In the genomic region with DNA sequence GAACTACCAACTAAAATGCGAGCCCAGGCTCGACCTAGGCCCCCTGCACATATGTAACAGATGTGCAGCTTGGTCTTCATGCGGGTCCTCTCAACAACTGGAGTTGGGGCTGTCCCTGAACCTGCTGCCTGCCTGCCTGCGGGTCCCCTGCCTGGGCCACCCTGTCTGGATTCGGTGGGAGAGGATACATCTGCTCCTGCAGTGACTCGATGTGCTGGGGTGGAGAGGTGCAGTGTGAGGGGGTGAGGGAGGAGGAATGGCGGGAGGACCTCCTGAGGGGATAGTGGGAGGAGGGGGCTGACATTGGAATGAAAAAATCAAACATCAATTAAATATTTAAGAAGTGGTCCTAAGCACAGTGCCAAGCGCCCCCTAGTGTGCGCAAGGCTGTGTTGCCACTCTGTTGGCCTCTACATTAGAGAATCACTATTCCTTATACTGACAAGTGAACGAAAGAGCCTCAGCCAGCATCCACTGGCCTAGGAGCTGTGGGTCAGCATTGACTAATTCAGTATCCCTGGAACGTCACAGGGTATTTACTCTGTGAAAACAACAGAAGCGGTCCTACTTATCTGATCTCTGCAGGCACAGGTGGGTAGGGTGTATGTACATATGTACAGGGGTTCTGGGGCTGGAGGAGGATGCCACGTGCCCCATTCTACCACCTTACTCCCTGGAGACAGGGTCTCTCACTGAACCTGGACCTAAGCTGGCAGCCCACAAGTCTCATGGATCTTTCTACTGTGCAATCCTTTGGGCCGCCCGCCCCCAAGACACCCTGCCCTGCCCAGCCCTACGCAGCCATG, we compare ENCODE assay signal across 10 mouse cellular contexts. TPM values are rescaled to one million over a fixed set of nuclear protein-coding genes. Genes with fewer than 3 reads are reported as not detected.
DNase-seq lines count a peak whose midpoint lies in the region; ATAC-seq and TF ChIP-seq lines count a peak whose summit lies in the region.
"Had no signal": no experiment of that assay in that cellular context is flagged by ENCODE, and none has a peak within 500 bp of the region (broad histone marks: within the 10 kb centered on the region; RNA-seq: fewer than 3 reads in every experiment).

No protein-coding gene starts in this region.

- H3K79me2 ChIP-seq in CH12.LX (replicated peaks; ENCODE audit: control insufficient read depth, extremely low read depth, insufficient read depth, poor library complexity, severe bottlenecking): no peaks in the 10 kb centered on the region

- 65% methylated on average over 16 of the region's 16 CpGs for WGBS in kidney, embryonic 16.5 days
- WGBS in hindbrain, embryonic 10.5 days: 63% methylated on average over 16 of the region's 16 CpGs
- WGBS in liver, postnatal 0 days (ENCODE audit: insufficient replicate concordance): 69% methylated on average over 16 of the region's 16 CpGs
- 70% methylated on average over 16 of the region's 16 CpGs for WGBS in small intestine, adult 2 months

- in situ Hi-C loops in CH12.LX (cut with MboI; ENCODE audit: low pct_ligation_motif_present, low pct_unique_long_range_greater_than_20kb, low sequenced_read_pairs): no loop called here

- H3K4me3 ChIP-seq in kidney, embryonic 16.5 days (ENCODE audit: low read length): no peak overlapping the region
- no peak overlapping the region for H3K4me3 ChIP-seq in CH12.LX (replicated peaks in 1 of 3; ENCODE audit: low read depth in 2 of 3, low read length in 2 of 3, poor library complexity in 1 of 3)
- no peak overlapping the region for H3K4me3 ChIP-seq in bone marrow macrophage, adult 2 months (ENCODE audit: insufficient read depth, low read length)
- H3K4me3 ChIP-seq in hindbrain, embryonic 10.5 days: no peak overlapping the region
- H3K4me3 ChIP-seq in liver, postnatal 0 days (ENCODE audit: low read depth, low read length): no peak overlapping the region
- H3K4me3 ChIP-seq in small intestine, adult 2 months (ENCODE audit: low read depth, low read length): no peak overlapping the region
- H3K4me3 ChIP-seq: liver, embryonic 15.5 days; stomach, embryonic 15.5 days had no signal

- no peak overlapping the region for H3K4me2 ChIP-seq in kidney, embryonic 16.5 days (replicated peaks; ENCODE audit: low read depth, low read length)
- no peak overlapping the region for H3K4me2 ChIP-seq in CH12.LX (ENCODE audit: insufficient read depth, low read depth, poor library complexity, severe bottlenecking)
- H3K4me2 ChIP-seq in liver, postnatal 0 days (ENCODE audit: low read depth, low read length): no peak overlapping the region
- H3K4me2 ChIP-seq: liver, embryonic 15.5 days; stomach, embryonic 15.5 days had no signal

- peaks cover 26% of the 10 kb centered on the region for H3K36me3 ChIP-seq in kidney, embryonic 16.5 days (ENCODE audit: insufficient read depth, low read length)
- H3K36me3 ChIP-seq in CH12.LX (replicated peaks in 1 of 2; ENCODE audit: control insufficient read depth in 1 of 2, insufficient read depth in 1 of 2, low read length in 1 of 2): peaks cover 14 to 58% of the 10 kb centered on the region in 2 experiments
- H3K36me3 ChIP-seq in hindbrain, embryonic 10.5 days: peaks cover 72% of the 10 kb centered on the region
- H3K36me3 ChIP-seq in liver, postnatal 0 days (replicated peaks; ENCODE audit: insufficient read depth, low read length): peaks cover 7% of the 10 kb centered on the region
- H3K36me3 ChIP-seq in small intestine, adult 2 months (ENCODE audit: control insufficient read depth, insufficient read depth, low read length): no peaks in the 10 kb centered on the region
- H3K36me3 ChIP-seq: liver, embryonic 15.5 days had no signal

- H3K27ac ChIP-seq in kidney, embryonic 16.5 days (ENCODE audit: low read length): no peak overlapping the region
- H3K27ac ChIP-seq in CH12.LX (ENCODE audit: insufficient read depth, low read depth): no peak overlapping the region
- no peak overlapping the region for H3K27ac ChIP-seq in bone marrow macrophage, adult 2 months (ENCODE audit: insufficient read depth, low read depth, low read length)
- no peak overlapping the region for H3K27ac ChIP-seq in hindbrain, embryonic 10.5 days
- no peak overlapping the region for H3K27ac ChIP-seq in liver, postnatal 0 days (ENCODE audit: low read depth)
- no peak overlapping the region for H3K27ac ChIP-seq in small intestine, adult 2 months (ENCODE audit: insufficient read depth, low read depth, low read length)
- H3K27ac ChIP-seq: liver, embryonic 15.5 days; stomach, embryonic 15.5 days had no signal

- DNase-seq in kidney, adult 11 months: peak; percentile 13
- DNase-seq in CH12.LX (ENCODE audit: extremely low read depth): no peak
- DNase-seq in hindbrain, embryonic 10.5 days (ENCODE audit: low spot score): peak; percentile 43
- peak; percentile 42 for DNase-seq in liver, postnatal 0 days
- no peak for DNase-seq in heart, adult 8-10 months (ENCODE audit: low spot score)

- no peak overlapping the region for H3K9ac ChIP-seq in kidney, embryonic 16.5 days (replicated peaks; ENCODE audit: low read length)
- H3K9ac ChIP-seq in CH12.LX (ENCODE audit: insufficient read depth, low read depth): no peak overlapping the region
- no peak overlapping the region for H3K9ac ChIP-seq in liver, postnatal 0 days (replicated peaks)
- H3K9ac ChIP-seq: liver, embryonic 15.5 days; stomach, embryonic 15.5 days had no signal

- no peaks in the 10 kb centered on the region for H3K4me1 ChIP-seq in kidney, embryonic 16.5 days (ENCODE audit: insufficient read depth, low read length)
- peaks cover 0 to 6% of the 10 kb centered on the region in 2 experiments; a peak in 2 of 4 replicates for H3K4me1 ChIP-seq in CH12.LX (ENCODE audit: control insufficient read depth in 1 of 2, insufficient read depth in 2 of 2)
- no peaks in the 10 kb centered on the region for H3K4me1 ChIP-seq in bone marrow macrophage, adult 2 months (ENCODE audit: control insufficient read depth, insufficient read depth, low read length)
- 0 out of 2 replicates have a peak, but pooled peaks cover 3% of the 10 kb centered on the region for H3K4me1 ChIP-seq in hindbrain, embryonic 10.5 days (replicated peaks)
- H3K4me1 ChIP-seq in liver, postnatal 0 days (ENCODE audit: insufficient read depth): no peaks in the 10 kb centered on the region
- H3K4me1 ChIP-seq in small intestine, adult 2 months (ENCODE audit: control insufficient read depth, insufficient read depth, insufficient read length, low read length): no peaks in the 10 kb centered on the region
- H3K4me1 ChIP-seq: stomach, embryonic 15.5 days had no signal

- ATAC-seq in kidney, embryonic 16.5 days (ENCODE audit: low FRiP score, low TSS enrichment): no peak
- no peak for ATAC-seq in liver, postnatal 0 days

- H3K27me3 ChIP-seq in kidney, embryonic 16.5 days (ENCODE audit: insufficient read depth, low read length): no peaks in the 10 kb centered on the region
- no peaks in the 10 kb centered on the region for H3K27me3 ChIP-seq in CH12.LX (replicated peaks)
- no peaks in the 10 kb centered on the region for H3K27me3 ChIP-seq in hindbrain, embryonic 10.5 days (ENCODE audit: insufficient read depth, poor library complexity, severe bottlenecking)
- no peaks in the 10 kb centered on the region for H3K27me3 ChIP-seq in liver, postnatal 0 days (ENCODE audit: insufficient read depth, low read length)
- H3K27me3 ChIP-seq in small intestine, adult 2 months (ENCODE audit: control insufficient read depth, insufficient read depth, low read length): no peaks in the 10 kb centered on the region
- H3K27me3 ChIP-seq: liver, embryonic 15.5 days; stomach, embryonic 15.5 days had no signal

- no peak for TF ChIP-seq POLR2A in CH12.LX (IDR thresholded peaks at IDR 0.05; ENCODE audit: low read depth, low read length)
- no peak for TF ChIP-seq POLR2A in bone marrow macrophage, adult 2 months (IDR thresholded peaks at IDR 0.05; ENCODE audit: borderline replicate concordance, low read depth, low read length)
- TF ChIP-seq POLR2A in small intestine, adult 2 months (IDR thresholded peaks at IDR 0.05; ENCODE audit: low read depth, low read length): no peak

- TF ChIP-seq RAD21 in CH12.LX (IDR thresholded peaks at IDR 0.05; ENCODE audit: low read depth, low read length): peak; percentile 66

- H3K9me3 ChIP-seq in kidney, embryonic 16.5 days (ENCODE audit: low read length): no peaks in the 10 kb centered on the region
- no peaks in the 10 kb centered on the region for H3K9me3 ChIP-seq in CH12.LX (replicated peaks; ENCODE audit: low read length)
- no peaks in the 10 kb centered on the region for H3K9me3 ChIP-seq in hindbrain, embryonic 10.5 days
- no peaks in the 10 kb centered on the region for H3K9me3 ChIP-seq in liver, postnatal 0 days (ENCODE audit: low read length)
- H3K9me3 ChIP-seq: liver, embryonic 15.5 days; stomach, embryonic 15.5 days had no signal

- TF ChIP-seq CTCF in CH12.LX (conservative IDR thresholded peaks at IDR 0.05 in 1 of 2, IDR thresholded peaks at IDR 0.05 in 1 of 2; ENCODE audit: low read depth in 2 of 2, low read length in 2 of 2): peak; percentile 79 to 80
- TF ChIP-seq CTCF in bone marrow macrophage, adult 2 months (IDR thresholded peaks at IDR 0.05; ENCODE audit: low read depth, low read length): peak; percentile 92
- peak; percentile 79 for TF ChIP-seq CTCF in liver, postnatal 0 days (IDR thresholded peaks at IDR 0.05; ENCODE audit: low read depth)
- peak; percentile 85; the same call in 1 of the 2 replicates for TF ChIP-seq CTCF in small intestine, adult 2 months (IDR thresholded peaks at IDR 0.05; ENCODE audit: extremely low read depth, insufficient read length, insufficient replicate concordance, low read depth, low read length)

- TF ChIP-seq EP300 in CH12.LX (IDR thresholded peaks at IDR 0.05; ENCODE audit: low read length): no peak
- no peak for TF ChIP-seq EP300 in liver, postnatal 0 days (IDR thresholded peaks at IDR 0.05; ENCODE audit: low read depth)

- dilution Hi-C loops in CH12.LX (cut with MboI; ENCODE audit: extremely low pct_ligation_motif_present, extremely low pct_unique_long_range_greater_than_20kb, low sequenced_read_pairs): no loop called here

RNA-seq across cellular contexts. Expression of a gene that starts 17.6 kb away (rescaled TPM):
- 26.0 and 30.7 TPM in 2 replicates for polyA plus RNA-seq in kidney, embryonic 16.5 days (2015; fragmentation: Nextera tagmentation; extraction: Ambion mirVana)
- 5.3 and 6.3 TPM in 2 replicates for total RNA-seq in CH12.LX (2012; rRNA removed)
- total RNA-seq in CH12.LX (2014; rRNA removed): 2.2 and 2.9 TPM in 2 replicates
- polyA plus RNA-seq in CH12.LX (2012; ENCODE audit: insufficient read length, low read depth): 8.5 and 11.2 TPM in 2 replicates
- polyA plus RNA-seq in bone marrow macrophage, adult 2 months (2012; ENCODE audit: insufficient read depth, insufficient read length, missing spikeins): 28.7 and 38.3 TPM in 2 replicates
- 24.5 and 29.1 TPM in 2 replicates for polyA plus RNA-seq in hindbrain, embryonic 10.5 days (2016; fragmentation: Nextera tagmentation; extraction: Ambion mirVana)
- 3.6 and 4.2 TPM in 2 replicates for polyA plus RNA-seq in liver, postnatal 0 days (2015; fragmentation: Nextera tagmentation; extraction: Ambion mirVana)
- 3.4 and 6.9 TPM in 2 replicates for polyA plus RNA-seq in small intestine, adult 2 months (2012; rRNA removed)
- 1 to 10 TPM; 4.5 to 7.8 (median 5.6) TPM for total RNA-seq in heart, adult 8-10 months (2022)

RNA-seq across cellular contexts. Expression of a gene that starts 20.3 kb away (rescaled TPM):
- 28.2 and 30.9 TPM in 2 replicates for polyA plus RNA-seq in kidney, embryonic 16.5 days (2015; fragmentation: Nextera tagmentation; extraction: Ambion mirVana)
- 14.5 and 15.0 TPM in 2 replicates for total RNA-seq in CH12.LX (2012; rRNA removed)
- 9.0 and 9.8 TPM in 2 replicates for total RNA-seq in CH12.LX (2014; rRNA removed)
- polyA plus RNA-seq in CH12.LX (2012; ENCODE audit: insufficient read length, low read depth): 10.0 and 10.9 TPM in 2 replicates
- polyA plus RNA-seq in bone marrow macrophage, adult 2 months (2012; ENCODE audit: insufficient read depth, insufficient read length, missing spikeins): 13.5 and 14.5 TPM in 2 replicates
- 24.6 and 25.1 TPM in 2 replicates for polyA plus RNA-seq in hindbrain, embryonic 10.5 days (2016; fragmentation: Nextera tagmentation; extraction: Ambion mirVana)
- polyA plus RNA-seq in liver, postnatal 0 days (2015; fragmentation: Nextera tagmentation; extraction: Ambion mirVana): 4.7 and 4.9 TPM in 2 replicates
- polyA plus RNA-seq in small intestine, adult 2 months (2012; rRNA removed): 8.8 and 17.8 TPM in 2 replicates
- total RNA-seq in heart, adult 8-10 months (2022): 1 to 10 TPM; 6.7 to 8.2 (median 7.8) TPM

RNA-seq across cellular contexts. Expression of a gene that starts 35.7 kb away (rescaled TPM):
- polyA plus RNA-seq in kidney, embryonic 16.5 days (2015; fragmentation: Nextera tagmentation; extraction: Ambion mirVana): 28.4 and 31.3 TPM in 2 replicates
- total RNA-seq in CH12.LX (2012; rRNA removed) (1.4 TPM in 2 replicates), CH12.LX (2014; rRNA removed) (0.22 and 0.31 TPM in 2 replicates)
- 5.0 and 6.3 TPM in 2 replicates for polyA plus RNA-seq in CH12.LX (2012; ENCODE audit: insufficient read length, low read depth)
- polyA plus RNA-seq in bone marrow macrophage, adult 2 months (2012; ENCODE audit: insufficient read depth, insufficient read length, missing spikeins): 73.6 and 91.5 TPM in 2 replicates
- 32.1 and 52.5 TPM in 2 replicates for polyA plus RNA-seq in hindbrain, embryonic 10.5 days (2016; fragmentation: Nextera tagmentation; extraction: Ambion mirVana)
- polyA plus RNA-seq in liver, postnatal 0 days (2015; fragmentation: Nextera tagmentation; extraction: Ambion mirVana): 5.2 and 6.5 TPM in 2 replicates
- 35.3 and 72.5 TPM in 2 replicates for polyA plus RNA-seq in small intestine, adult 2 months (2012; rRNA removed)
- total RNA-seq in heart, adult 8-10 months (2022): 10 to 100 TPM in 2 of 4 experiments, 1 to 10 TPM in 2; 8.8 to 11.5 (median 9.9) TPM

RNA-seq across cellular contexts. Expression of a gene that starts 39.4 kb away (rescaled TPM):
- 1.6 and 2.4 TPM in 2 replicates for polyA plus RNA-seq in kidney, embryonic 16.5 days (2015; fragmentation: Nextera tagmentation; extraction: Ambion mirVana)
- 7.0 and 8.3 TPM in 2 replicates for total RNA-seq in CH12.LX (2012; rRNA removed)
- 7.3 and 7.5 TPM in 2 replicates for total RNA-seq in CH12.LX (2014; rRNA removed)
- 11.2 and 12.4 TPM in 2 replicates for polyA plus RNA-seq in CH12.LX (2012; ENCODE audit: insufficient read length, low read depth)
- polyA plus RNA-seq in bone marrow macrophage, adult 2 months (2012; ENCODE audit: insufficient read depth, insufficient read length, missing spikeins): 23.4 and 27.0 TPM in 2 replicates
- polyA plus RNA-seq in hindbrain, embryonic 10.5 days (2016; fragmentation: Nextera tagmentation; extraction: Ambion mirVana): 0.87 and 1.5 TPM in 2 replicates
- 2.1 and 2.2 TPM in 2 replicates for polyA plus RNA-seq in liver, postnatal 0 days (2015; fragmentation: Nextera tagmentation; extraction: Ambion mirVana)
- 2.0 and 3.8 TPM in 2 replicates for polyA plus RNA-seq in small intestine, adult 2 months (2012; rRNA removed)
- total RNA-seq in heart, adult 8-10 months (2022): under 1 TPM; 0.31 to 0.35 (median 0.34) TPM

Comparison
In these comparisons a context has a peak if more than half of its experiments do, and no peak if none do; other contexts are left out.
1. DNase-seq: peak in kidney, adult 11 months (single experiment), hindbrain, embryonic 10.5 days (single experiment) and liver, postnatal 0 days (single experiment); none in CH12.LX (single experiment) and heart, adult 8-10 months (single experiment).
2. Peak in every context shown above with its lines, with median percentiles within 50 percentile points of each other: CTCF ChIP-seq.